Mouse (Mus musculus) embryonic fibroblast, embryonic 13.5 days (primary cell): Measurements from ENCODE around the gene Rnf115. TPM values are rescaled to one million over a fixed set of nuclear protein-coding genes. Genes with fewer than 3 reads are reported as not detected.

ENCODE experiments used
- H3K27ac ChIP-seq: 2 replicates; pipeline ENCODE4 v1.5.1; 2012; ENCODE audit warnings: low read length, control low read depth, inconsistent platforms; ENCODE audit not compliant: insufficient read depth
- H3K4me1 ChIP-seq: 2 replicates; pipeline ENCODE4 v1.6.1; 2011; ENCODE audit warnings: low read length; ENCODE audit not compliant: control insufficient read depth, insufficient read depth
- H3K4me3 ChIP-seq: 2 replicates; pipeline ENCODE4 v1.5.1; 2011; ENCODE audit warnings: mild to moderate bottlenecking, control low read depth, low read length; ENCODE audit not compliant: insufficient read depth
- CTCF ChIP-seq: IDR thresholded peaks from 2 replicates; pipeline ENCODE4 v1.5.1; 2011; ENCODE audit warnings: mild to moderate bottlenecking, control low read depth, low read length, moderate library complexity, borderline replicate concordance; ENCODE audit not compliant: insufficient read depth
- POLR2A ChIP-seq: IDR thresholded peaks from 2 replicates; pipeline ENCODE4 v1.6.1; 2011; ENCODE audit warnings: low read depth, mild to moderate bottlenecking, control low read depth, low read length, moderate library complexity
- polyA plus RNA-seq: library from polyadenylated mRNA; stranded (reverse); fragments of >200 nt; gene quantifications from 2 replicates; pipeline ENCODE4 v1.2.4, GENCODE M21; 2011; ENCODE audit warnings: low read depth; ENCODE audit not compliant: missing spikeins, insufficient read length

Rnf115 gene
- polyA plus RNA-seq, 1 experiment: 38.9 TPM

- H3K4me3 ChIP-seq: no peak overlapping the region
- TF ChIP-seq POLR2A (no peak), CTCF (no peak)
- peaks cover 6% of the 10 kb centered on the region for H3K4me1 ChIP-seq
- H3K27ac ChIP-seq: no peak overlapping the region
Observed at GRCm38 (mm10) chr3:96811232-96811631, 83.8 kb downstream of the Rnf115 start.

DNA sequence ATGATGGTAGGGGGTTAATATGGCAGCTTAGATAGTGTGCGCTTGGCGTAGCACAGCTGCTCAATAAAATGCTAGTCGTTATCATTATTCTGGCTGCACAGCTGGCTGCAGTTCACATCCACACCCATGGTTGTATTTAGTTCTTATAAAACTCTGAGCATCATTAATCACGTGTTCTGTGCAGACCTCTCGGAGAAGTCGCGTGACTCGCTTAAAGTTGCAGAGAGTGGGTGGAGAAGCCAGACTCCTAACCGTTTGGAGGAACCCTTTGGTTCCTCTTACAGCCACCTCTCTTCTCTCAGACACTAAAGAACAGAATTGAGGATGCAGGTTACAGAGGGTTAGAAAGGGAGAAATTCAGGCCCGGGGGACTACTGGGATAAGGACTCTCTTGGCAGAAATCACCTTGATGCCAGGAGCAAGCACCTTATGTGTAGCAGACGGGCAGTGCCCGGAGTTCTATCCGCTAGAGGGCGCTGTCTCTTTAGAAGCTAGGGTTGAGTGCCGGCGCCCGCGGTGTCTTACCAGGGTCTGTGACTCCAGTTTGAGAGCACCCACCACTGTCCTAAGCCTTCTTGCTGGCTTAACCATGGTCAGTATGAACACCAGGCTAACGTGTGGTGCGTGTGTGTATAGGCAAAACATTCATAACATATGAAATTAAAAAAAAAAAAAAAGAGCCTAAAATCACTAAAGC, 85.1 kb downstream of the Rnf115 start:
- TF ChIP-seq CTCF (peak; percentile 37; the same call in 1 of the 2 replicates), POLR2A (no peak)
- H3K27ac ChIP-seq: no peak overlapping the region
- peaks cover 6% of the 10 kb centered on the region for H3K4me1 ChIP-seq
- no peak overlapping the region for H3K4me3 ChIP-seq

DNA sequence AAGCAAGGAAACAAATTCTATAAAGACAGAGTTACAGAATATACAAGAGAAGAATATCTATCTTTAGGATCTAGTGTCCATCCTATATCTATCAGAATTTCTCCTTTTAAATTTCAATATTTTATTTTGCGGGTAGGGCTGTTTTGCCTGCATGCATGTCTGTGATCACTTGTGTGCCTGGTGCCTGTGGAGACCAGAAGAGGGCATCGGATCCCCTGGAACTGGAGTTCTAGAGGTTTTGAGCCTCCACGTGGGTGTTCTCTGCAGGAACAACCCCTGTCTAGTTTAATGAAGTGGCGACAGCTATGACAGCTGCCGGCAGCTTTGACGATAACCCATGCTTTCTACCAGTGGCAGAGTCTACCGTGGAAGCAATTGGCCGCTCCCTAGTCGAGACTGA, 85.6 kb downstream of the Rnf115 start:
- no peak overlapping the region for H3K4me3 ChIP-seq
- no peak for TF ChIP-seq CTCF
- no peak for TF ChIP-seq POLR2A
- no peak overlapping the region for H3K27ac ChIP-seq
- peaks cover 6% of the 10 kb centered on the region for H3K4me1 ChIP-seq

GRCm38 (mm10) chr3:96813591-96814244, 86.3 kb downstream of the Rnf115 start:
- TF ChIP-seq CTCF (no peak), POLR2A (no peak)
- Histone ChIP-seq H3K4me3 (no peak overlapping the region), H3K27ac (no peak overlapping the region)

DNA sequence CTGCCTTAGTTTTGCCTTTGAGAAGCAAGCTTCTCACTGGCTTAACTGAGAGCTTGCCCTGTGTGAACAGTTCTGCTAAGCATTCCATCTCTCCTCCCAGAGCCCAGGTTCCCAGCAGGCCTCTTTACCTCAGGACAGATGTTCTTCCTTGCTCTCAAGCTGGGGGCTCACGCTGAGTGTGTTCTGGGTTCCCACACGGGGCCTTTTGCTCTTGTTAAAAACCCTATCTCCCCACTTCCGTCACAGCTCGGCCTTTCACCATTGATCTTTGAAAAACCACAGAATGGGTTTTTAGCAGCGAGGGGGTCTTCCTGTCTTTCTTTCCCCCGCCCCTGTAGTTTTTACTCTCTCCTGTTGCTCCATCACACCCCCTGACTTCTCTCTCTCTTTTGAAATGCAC, 86.9 kb downstream of the Rnf115 start:
- Histone ChIP-seq H3K4me1 (peaks cover 6% of the 10 kb centered on the region), H3K4me3 (no peak overlapping the region), H3K27ac (no peak overlapping the region)
- no peak for TF ChIP-seq CTCF
- no peak for TF ChIP-seq POLR2A

More at GRCm38 (mm10) chr3:96813591-96814244, 86.3 kb downstream of the Rnf115 start:
- H3K4me1 ChIP-seq: peaks cover 6% of the 10 kb centered on the region

GRCm38 (mm10) chr3:96820116-96820915, 92.9 kb downstream of the Rnf115 start:
- H3K27ac ChIP-seq: no peak overlapping the region
- H3K4me3 ChIP-seq: no peak overlapping the region
- TF ChIP-seq CTCF: no peak
- no peaks in the 10 kb centered on the region for H3K4me1 ChIP-seq

DNA sequence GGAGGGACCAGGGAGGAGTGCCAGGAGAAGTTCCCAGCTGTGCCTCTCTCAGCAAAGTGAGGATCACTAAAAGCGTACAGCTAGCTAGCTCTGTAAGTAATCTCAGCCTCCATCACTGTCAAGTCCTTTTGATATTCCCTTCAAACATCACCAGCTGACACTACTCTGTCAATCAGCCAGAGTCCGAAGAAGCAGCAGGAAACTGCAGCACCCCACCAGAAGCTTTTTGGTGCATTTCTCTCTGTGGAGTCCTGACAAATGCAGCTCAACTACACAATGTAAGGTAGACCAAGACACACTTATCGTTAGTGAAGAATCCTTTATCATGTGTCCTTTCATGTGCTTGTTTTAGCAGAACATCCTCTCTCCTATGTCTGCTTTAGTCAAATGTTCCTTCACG, 94.1 kb downstream of the Rnf115 start:
- no peak for TF ChIP-seq CTCF
- TF ChIP-seq POLR2A: no peak
- Histone ChIP-seq H3K4me3 (no peak overlapping the region), H3K27ac (no peak overlapping the region), H3K4me1 (no peaks in the 10 kb centered on the region)

- H3K27ac ChIP-seq: no peak overlapping the region
- TF ChIP-seq CTCF (no peak), POLR2A (no peak)
- no peak overlapping the region for H3K4me3 ChIP-seq
- no peaks in the 10 kb centered on the region for H3K4me1 ChIP-seq
Observed at GRCm38 (mm10) chr3:96823701-96824100, 96.2 kb downstream of the Rnf115 start.

DNA sequence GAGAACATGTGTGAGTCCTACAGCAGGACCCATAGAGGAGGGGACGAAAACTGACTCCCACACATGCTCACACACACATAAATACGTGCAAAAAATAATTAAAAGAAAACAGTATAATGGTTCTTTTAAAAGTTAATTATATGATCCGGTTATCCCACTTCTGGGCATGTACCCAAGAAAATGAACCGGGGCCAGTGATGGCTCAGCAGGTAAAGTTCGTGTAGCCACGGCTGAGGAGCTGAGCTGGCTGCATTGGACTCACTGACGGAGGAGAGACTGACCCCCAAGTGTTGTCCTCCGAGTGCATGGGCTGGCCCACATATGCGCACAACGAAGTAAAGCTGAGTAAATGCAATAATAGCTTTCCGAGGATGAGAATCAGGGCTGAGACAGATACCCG, 97.2 kb downstream of the Rnf115 start:
- TF ChIP-seq CTCF (no peak), POLR2A (no peak)
- H3K4me3 ChIP-seq: no peak overlapping the region
- no peaks in the 10 kb centered on the region for H3K4me1 ChIP-seq
- no peak overlapping the region for H3K27ac ChIP-seq

DNA sequence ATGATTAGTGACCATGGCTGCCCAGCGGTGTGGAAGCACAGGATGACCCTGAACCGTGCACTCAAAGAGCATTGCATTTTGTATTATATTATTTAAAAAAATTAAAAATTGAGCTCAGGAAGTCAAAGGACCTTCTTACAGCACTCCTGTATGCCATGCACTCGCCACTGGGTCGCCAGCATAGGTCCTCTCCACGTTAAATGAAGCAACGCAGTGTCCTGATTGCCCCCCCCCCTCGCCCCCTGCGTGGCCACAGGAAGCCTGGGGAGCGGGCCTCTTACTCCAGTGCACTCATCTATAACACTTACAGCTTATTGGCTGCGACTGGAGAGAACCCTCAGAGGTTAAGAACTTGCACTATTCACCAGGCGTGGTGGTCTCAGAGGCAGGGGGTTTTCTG, 97.8 kb downstream of the Rnf115 start:
- Histone ChIP-seq H3K4me1 (no peaks in the 10 kb centered on the region), H3K27ac (no peak overlapping the region), H3K4me3 (no peak overlapping the region)
- no peak for TF ChIP-seq POLR2A
- TF ChIP-seq CTCF: no peak
